Mouse (Mus musculus): ENCODE results near the gene Nup35. TPM values are rescaled to one million over a fixed set of nuclear protein-coding genes. Genes with fewer than 3 reads are reported as not detected.

Nup35 gene
- polyA plus RNA-seq (2015; fragmentation: Nextera tagmentation; extraction: Ambion mirVana) = 57.5 and 60.5 TPM in 2 replicates

DNA sequence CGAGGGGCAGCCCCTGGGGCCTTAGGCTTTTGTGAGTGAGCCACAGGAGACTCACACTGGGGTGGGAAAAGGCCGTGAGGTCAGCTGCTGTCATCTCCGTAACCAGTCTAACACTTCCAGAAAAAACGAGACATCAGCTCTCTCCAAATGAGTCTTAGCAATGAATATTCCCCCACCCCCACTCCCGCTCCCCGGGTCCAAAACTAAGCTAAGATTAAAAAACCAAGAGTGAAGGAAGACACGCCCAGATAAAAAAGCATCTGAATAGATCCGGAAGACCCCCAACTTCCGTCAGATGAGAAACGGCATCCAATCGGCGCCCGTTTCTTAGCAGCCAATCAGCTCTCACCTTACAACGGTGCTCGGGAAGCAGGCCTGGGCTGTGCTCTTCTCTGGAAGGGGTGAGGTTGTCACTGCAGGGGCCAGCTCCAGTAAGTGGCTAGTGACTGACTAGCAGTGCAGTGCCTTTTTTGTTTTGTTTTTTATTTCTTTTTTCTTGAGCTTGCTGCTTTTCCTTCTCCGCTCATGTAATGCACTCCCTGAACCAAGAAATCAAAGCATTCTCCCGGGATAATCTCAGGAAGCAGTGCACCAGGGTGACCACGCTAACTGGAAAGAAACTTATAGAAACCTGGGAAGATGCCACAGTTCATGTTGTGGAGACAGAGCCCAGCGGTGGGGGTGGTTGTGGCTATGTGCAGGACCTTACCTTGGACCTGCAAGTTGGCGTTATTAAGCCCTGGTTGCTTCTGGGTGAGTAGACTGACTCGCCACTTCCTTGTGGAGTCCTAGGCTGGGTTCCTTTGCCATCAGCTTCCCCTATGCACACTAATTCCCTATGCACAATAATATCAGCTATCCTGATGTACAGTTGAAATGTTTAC lies at the start of gene Nup35, which contains the start of gene Dusp19:
Nup35 (plus strand) TSS at position 383 of the 884 bp plus-strand sequence.
Dusp19 (plus strand) TSS at position 192 of the 884 bp plus-strand sequence.
- 2% methylated on average over 21 of the region's 21 CpGs for WGBS
- Histone ChIP-seq H3K4me3 (replicated peaks) (peak within 1 kb of the TSS; percentile 66), H3K9me3 (no peaks in the 10 kb centered on the region), H3K27me3 (no peaks in the 10 kb centered on the region), H3K4me1 (replicated peaks) (peaks cover 18% of the 10 kb centered on the region), H3K9ac (replicated peaks) (peak within 1 kb of the TSS; percentile 78), H3K36me3 (peaks cover 5% of the 10 kb centered on the region; the same call in 1 of the 2 replicates), H3K27ac (peak within 1 kb of the TSS; percentile 80), H3K4me2 (replicated peaks) (peak within 1 kb of the TSS; percentile 81)
- ATAC-seq = peak; percentile 100

GRCm38 (mm10) chr2:80567411-80567810 lies 49.6 kb upstream of the Nup35 start:
- 93% methylated on average over 4 of the region's 4 CpGs for WGBS
- H3K27ac ChIP-seq = no peak overlapping the region
- no peak overlapping the region for H3K4me2 ChIP-seq (replicated peaks)
- 0 out of 2 replicates have a peak, but pooled peaks cover 5% of the 10 kb centered on the region for H3K4me1 ChIP-seq (replicated peaks)
- ATAC-seq = no peak
- H3K9me3 ChIP-seq = no peaks in the 10 kb centered on the region
- H3K27me3 ChIP-seq = no peaks in the 10 kb centered on the region
- no peak overlapping the region for H3K4me3 ChIP-seq (replicated peaks)
- 0 out of 2 replicates have a peak, but pooled peaks cover 2% of the 10 kb centered on the region for H3K36me3 ChIP-seq
- no peak overlapping the region for H3K9ac ChIP-seq (replicated peaks)

DNA sequence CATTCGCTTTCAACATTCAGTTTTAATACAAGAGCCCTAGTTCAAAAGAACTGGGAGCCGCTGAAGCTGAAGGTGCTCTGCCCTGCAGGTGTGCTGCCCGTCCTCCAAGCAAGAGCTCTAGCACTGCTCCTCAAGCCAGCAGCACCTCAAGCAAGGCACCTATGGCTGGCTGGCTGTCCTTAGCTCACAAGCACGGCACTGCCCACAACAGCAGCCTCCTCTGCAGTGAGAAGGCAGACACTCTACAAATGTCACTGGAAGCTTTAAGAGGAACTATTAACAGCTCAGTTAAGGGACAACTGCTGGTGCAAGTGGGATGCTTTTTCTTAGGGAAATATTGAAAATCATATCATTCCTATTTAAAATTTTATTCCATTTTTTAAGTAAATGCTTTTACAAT lies 46.4 kb upstream of the Nup35 start:
- Histone ChIP-seq H3K9me3 (no peaks in the 10 kb centered on the region), H3K27ac (no peak overlapping the region), H3K9ac (replicated peaks) (no peak overlapping the region), H3K36me3 (0 out of 2 replicates have a peak, but pooled peaks cover 2% of the 10 kb centered on the region), H3K4me1 (replicated peaks) (0 out of 2 replicates have a peak, but pooled peaks cover 6% of the 10 kb centered on the region), H3K4me3 (replicated peaks) (no peak overlapping the region), H3K27me3 (no peaks in the 10 kb centered on the region), H3K4me2 (replicated peaks) (no peak overlapping the region)
- 81% methylated on average over 4 of the region's 4 CpGs for WGBS
- ATAC-seq = no peak

- H3K4me3 ChIP-seq (replicated peaks) = no peak overlapping the region
- ATAC-seq = no peak
- 100% methylated on average over 1 of the region's 1 CpGs for WGBS
- H3K9ac ChIP-seq (replicated peaks) = no peak overlapping the region
- no peak overlapping the region for H3K4me2 ChIP-seq (replicated peaks)
- H3K9me3 ChIP-seq = no peaks in the 10 kb centered on the region
- H3K27ac ChIP-seq = no peak overlapping the region
- H3K36me3 ChIP-seq = no peaks in the 10 kb centered on the region
- peaks cover 28% of the 10 kb centered on the region for H3K4me1 ChIP-seq (replicated peaks)
- no peaks in the 10 kb centered on the region for H3K27me3 ChIP-seq
Observed at GRCm38 (mm10) chr2:80577286-80577685, 39.8 kb upstream of the Nup35 start.

DNA sequence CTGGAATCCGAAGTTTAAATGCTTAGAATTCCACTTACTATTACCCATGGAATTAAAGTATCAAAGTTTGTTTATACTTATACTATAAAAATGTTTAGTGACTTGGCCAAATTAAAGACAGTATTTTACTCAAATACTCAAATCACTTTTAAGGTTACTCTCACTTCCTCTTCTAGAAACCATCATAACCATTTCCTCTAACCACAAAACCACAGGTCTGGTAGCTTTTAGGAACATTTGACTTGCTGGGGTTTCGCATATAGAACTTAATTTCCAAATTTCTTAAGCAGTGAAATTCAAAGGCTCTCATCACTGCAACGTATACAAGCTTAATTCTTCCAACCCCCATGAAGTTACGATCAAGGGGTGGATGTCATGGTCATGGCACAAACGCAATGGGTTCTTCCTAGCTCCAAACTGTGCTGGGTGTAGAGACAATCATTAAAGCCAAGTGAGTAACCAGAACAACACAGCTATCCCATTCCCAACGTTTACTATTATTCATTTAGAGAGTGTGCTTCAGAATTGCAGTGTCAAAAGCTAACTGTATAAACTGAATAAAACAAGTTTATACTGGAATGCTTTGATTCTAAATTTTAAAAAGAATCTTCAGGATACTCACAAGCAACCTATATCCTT lies 37.7 kb upstream of the Nup35 start:
- peak overlapping the region; percentile 73 for H3K4me2 ChIP-seq (replicated peaks)
- H3K9me3 ChIP-seq = no peaks in the 10 kb centered on the region
- 57% methylated on average over 6 of the region's 6 CpGs for WGBS
- H3K27me3 ChIP-seq = no peaks in the 10 kb centered on the region
- peak overlapping the region; percentile 56 for H3K9ac ChIP-seq (replicated peaks)
- no peak for ATAC-seq
- H3K4me1 ChIP-seq (replicated peaks) = peaks cover 28% of the 10 kb centered on the region
- no peak overlapping the region for H3K27ac ChIP-seq
- peak overlapping the region; percentile 89 for H3K4me3 ChIP-seq (replicated peaks)
- H3K36me3 ChIP-seq = no peaks in the 10 kb centered on the region

DNA sequence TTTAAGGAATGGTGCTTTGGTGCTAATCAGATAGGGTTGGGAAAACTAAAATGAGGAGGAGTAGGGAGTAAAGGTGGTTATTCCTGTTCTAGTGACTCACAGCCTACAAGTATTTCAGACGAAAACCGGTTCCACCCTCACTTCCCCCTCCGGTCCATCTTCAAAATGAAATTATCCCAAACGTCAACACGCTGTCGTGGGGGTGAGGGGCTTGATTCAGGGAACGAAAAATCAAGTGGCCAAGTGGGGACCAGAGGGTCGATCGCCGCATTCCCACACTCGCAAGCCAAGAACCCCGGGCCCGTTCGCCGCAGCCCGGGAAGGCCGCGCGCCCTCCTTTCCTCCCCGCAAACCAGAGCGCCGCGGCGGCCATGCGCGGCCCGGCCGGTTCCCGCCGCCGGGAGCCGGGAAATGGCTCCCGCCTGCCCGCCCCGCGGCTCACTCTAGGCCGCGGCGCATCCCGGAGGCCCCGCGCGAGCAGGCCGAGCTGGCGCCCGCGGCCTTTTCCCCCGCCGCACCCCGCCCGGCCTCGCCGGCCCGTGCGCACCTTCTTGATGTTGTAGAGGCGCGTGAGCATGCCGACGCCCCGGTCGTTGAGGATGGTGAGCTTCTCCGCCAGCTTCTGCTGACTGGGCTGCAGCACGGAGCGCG lies 36.6 kb upstream of the Nup35 start:
- Histone ChIP-seq H3K27me3 (no peaks in the 10 kb centered on the region), H3K4me2 (replicated peaks) (peak overlapping the region; percentile 73), H3K9me3 (no peaks in the 10 kb centered on the region), H3K9ac (replicated peaks) (peak overlapping the region; percentile 98), H3K4me1 (replicated peaks) (peaks cover 24% of the 10 kb centered on the region), H3K27ac (peak overlapping the region; percentile 98), H3K4me3 (replicated peaks) (peak overlapping the region; percentile 89), H3K36me3 (no peaks in the 10 kb centered on the region)
- under 1% methylated on average over 61 of the region's 65 CpGs for WGBS
- ATAC-seq = peak; percentile 77

- Histone ChIP-seq H3K27me3 (no peaks in the 10 kb centered on the region), H3K4me3 (replicated peaks) (peak within 1 kb of the TSS; percentile 89), H3K4me2 (replicated peaks) (peak within 1 kb of the TSS; percentile 73), H3K9ac (replicated peaks) (peak within 1 kb of the TSS; percentile 98), H3K27ac (peak within 1 kb of the TSS; percentile 98), H3K9me3 (no peaks in the 10 kb centered on the region), H3K4me1 (replicated peaks) (peaks cover 21% of the 10 kb centered on the region), H3K36me3 (no peaks in the 10 kb centered on the region)
- ATAC-seq = peak; percentile 96
- WGBS = under 1% methylated on average over 78 of the region's 88 CpGs
Observed at GRCm38 (mm10) chr2:80581043-80581711, 35.9 kb upstream of the Nup35 start, which contains the start of gene Nckap1. Gene Nckap1, minus strand, starts transcription at chr2:80581380.

- no peak for ATAC-seq
- Histone ChIP-seq H3K27me3 (no peaks in the 10 kb centered on the region), H3K9ac (replicated peaks) (no peak overlapping the region), H3K27ac (no peak overlapping the region), H3K4me2 (replicated peaks) (no peak overlapping the region), H3K4me3 (replicated peaks) (no peak overlapping the region), H3K4me1 (replicated peaks) (peaks cover 19% of the 10 kb centered on the region), H3K9me3 (no peaks in the 10 kb centered on the region), H3K36me3 (no peaks in the 10 kb centered on the region)
- WGBS = 84% methylated on average over 3 of the region's 3 CpGs
Observed at GRCm38 (mm10) chr2:80582356-80582755, 34.7 kb upstream of the Nup35 start.

GRCm38 (mm10) chr2:80594215-80594918 lies 22.7 kb upstream of the Nup35 start:
- H3K9ac ChIP-seq (replicated peaks) = no peak overlapping the region
- H3K36me3 ChIP-seq = no peaks in the 10 kb centered on the region
- no peaks in the 10 kb centered on the region for H3K27me3 ChIP-seq
- H3K27ac ChIP-seq = no peak overlapping the region
- no peaks in the 10 kb centered on the region for H3K9me3 ChIP-seq
- H3K4me1 ChIP-seq (replicated peaks) = no peaks in the 10 kb centered on the region
- WGBS = 86% methylated on average over 4 of the region's 4 CpGs
- no peak overlapping the region for H3K4me2 ChIP-seq (replicated peaks)
- no peak overlapping the region for H3K4me3 ChIP-seq (replicated peaks)
- ATAC-seq = no peak

DNA sequence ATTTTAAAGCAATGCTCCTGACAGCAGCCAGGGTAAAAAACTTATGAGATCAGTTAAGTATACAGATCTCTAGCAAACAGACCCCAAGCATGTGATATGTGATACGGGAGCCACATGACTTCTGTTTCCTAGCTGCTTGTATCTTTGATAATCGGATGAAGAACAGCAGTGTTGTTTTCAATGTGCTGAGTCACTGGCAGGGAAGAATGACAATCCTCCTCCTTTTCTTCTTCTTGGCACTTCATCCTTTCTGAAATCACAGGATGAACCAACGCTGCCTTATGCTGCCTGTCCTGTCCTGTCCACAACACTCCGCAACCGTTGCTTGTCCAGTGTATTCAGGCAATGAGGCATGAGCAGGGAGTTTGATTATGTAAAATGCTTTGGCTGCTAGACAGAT lies 20.1 kb upstream of the Nup35 start:
- H3K27ac ChIP-seq = no peak overlapping the region
- H3K4me3 ChIP-seq (replicated peaks) = no peak overlapping the region
- no peak overlapping the region for H3K9ac ChIP-seq (replicated peaks)
- no peaks in the 10 kb centered on the region for H3K9me3 ChIP-seq
- 78% methylated on average over 5 of the region's 5 CpGs for WGBS
- H3K4me2 ChIP-seq (replicated peaks) = no peak overlapping the region
- ATAC-seq = no peak
- H3K27me3 ChIP-seq = no peaks in the 10 kb centered on the region
- H3K4me1 ChIP-seq (replicated peaks) = no peaks in the 10 kb centered on the region
- no peaks in the 10 kb centered on the region for H3K36me3 ChIP-seq

- no peak overlapping the region for H3K27ac ChIP-seq
- H3K9ac ChIP-seq (replicated peaks) = no peak overlapping the region
- 92% methylated on average over 3 of the region's 3 CpGs for WGBS
Observed at GRCm38 (mm10) chr2:80599850-80600249, 17.2 kb upstream of the Nup35 start.

More at GRCm38 (mm10) chr2:80599850-80600249, 17.2 kb upstream of the Nup35 start:
- no peaks in the 10 kb centered on the region for H3K27me3 ChIP-seq
- no peak for ATAC-seq
- no peaks in the 10 kb centered on the region for H3K36me3 ChIP-seq
- H3K4me1 ChIP-seq (replicated peaks) = no peaks in the 10 kb centered on the region
- no peak overlapping the region for H3K4me3 ChIP-seq (replicated peaks)
- H3K9me3 ChIP-seq = no peaks in the 10 kb centered on the region
- no peak overlapping the region for H3K4me2 ChIP-seq (replicated peaks)

Data from midbrain, embryonic 13.5 days (tissue).